Mouse (Mus musculus) heart, adult 2 months (tissue): Measurements from ENCODE around the gene Lrrc74a.

Experiments used
- CTCF ChIP-seq: fragments of 200-600 bp; IDR thresholded peaks from 2 replicates; pipeline ENCODE4 v1.8.1; 2022; ENCODE audit warnings: antibody characterized with exemption, mild to moderate bottlenecking, moderate library complexity
- EP300 ChIP-seq: fragments of 200-500 bp; IDR thresholded peaks from 2 replicates; pipeline ENCODE4 v1.6.1; 2011; ENCODE audit warnings: low read depth, low read length, control low read depth; ENCODE audit not compliant: insufficient read depth

DNA sequence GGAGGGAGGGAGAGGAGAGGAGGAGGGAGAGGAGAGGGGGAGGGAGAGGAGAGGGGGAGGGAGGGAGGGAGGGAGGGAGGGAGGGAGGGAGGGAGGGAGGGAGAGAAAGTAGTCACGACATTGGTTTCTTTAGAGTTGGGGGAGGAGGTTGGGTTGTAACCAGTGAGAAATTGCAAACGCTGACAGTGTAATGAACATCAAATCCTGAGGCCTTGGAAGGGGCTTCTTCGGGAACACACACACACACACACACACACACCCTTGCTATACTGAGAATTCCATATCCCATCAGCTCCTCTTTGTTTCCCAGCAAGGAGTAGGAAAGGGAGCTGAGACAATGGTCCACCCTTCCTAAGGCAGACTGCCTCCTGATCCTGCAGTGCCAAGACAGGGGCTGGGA, 38.4 kb downstream of the Lrrc74a start:
- TF ChIP-seq CTCF = no peak
- no peak for TF ChIP-seq EP300
